Mouse (Mus musculus) kidney, adult 2 months (tissue): ENCODE measurements around the gene Zbtb5. TPM values are rescaled to one million over a fixed set of nuclear protein-coding genes. Genes with fewer than 3 reads are reported as not detected.
A peak's percentile ranks its signal among the peaks of the same experiment; 100 is the strongest.
"Not testable (repeated sequence)": the region's sequence is repeated elsewhere in the genome, so short reads cannot be mapped to it uniquely, and the experiment has no call there.

ENCODE experiments used
- DNase-seq: peaks from one replicate; pipeline ENCODE4 v3.0.0; 2021
- H3K27ac ChIP-seq: fragments of 200-500 bp; 2 replicates; pipeline ENCODE4 v1.5.1; 2012; ENCODE audit warnings: low read depth, low read length, control low read depth, inconsistent platforms; ENCODE audit not compliant: insufficient read depth
- H3K27me3 ChIP-seq: fragments of 200-500 bp; replicated peaks from 2 replicates; pipeline ENCODE4 v1.6.1; 2012; ENCODE audit warnings: mild to moderate bottlenecking, moderate library complexity, low read length, inconsistent platforms; ENCODE audit not compliant: control insufficient read depth, insufficient read depth
- H3K36me3 ChIP-seq: fragments of 200-500 bp; 2 replicates; pipeline ENCODE4 v1.6.1; 2012; ENCODE audit warnings: mild to moderate bottlenecking, moderate library complexity, low read length, inconsistent platforms; ENCODE audit not compliant: control insufficient read depth, insufficient read depth
- H3K4me1 ChIP-seq: fragments of 200-500 bp; 2 replicates; pipeline ENCODE4 v1.6.1; 2011; ENCODE audit warnings: low read length; ENCODE audit not compliant: control insufficient read depth, insufficient read depth
- H3K4me3 ChIP-seq: fragments of 200-500 bp; 2 replicates; pipeline ENCODE4 v1.5.1; 2011; ENCODE audit warnings: mild to moderate bottlenecking, low read depth, low read length, control low read depth; ENCODE audit not compliant: insufficient read depth
- CTCF ChIP-seq: fragments of 200-500 bp; conservative IDR thresholded peaks from 2 replicates; pipeline ENCODE4 v1.5.1; 2011; ENCODE audit warnings: low read depth, mild to moderate bottlenecking, control low read depth, low read length, moderate library complexity, mixed read lengths; ENCODE audit not compliant: insufficient read depth, insufficient read length
- POLR2A ChIP-seq: fragments of 200-500 bp; IDR thresholded peaks from one replicate; pipeline ENCODE4 v1.6.1; 2011; ENCODE audit warnings: low read depth, low read length, control low read depth
- whole genome bisulfite sequencing: fragments of 180-500 bp; shearing (Covaris S2); methylation state at CpG from one replicate; pipeline ENCODE4 v1.1.7; 2018; 5-methylcytosine and 5-hydroxymethylcytosine counted together
- polyA plus RNA-seq: library from polyadenylated mRNA; depleted of rRNA; stranded (reverse); fragments of >200 nt; gene quantifications from 2 replicates; pipeline ENCODE4 v1.2.3, GENCODE M21; 2012; rRNA removed

The Zbtb5 gene
- polyA plus RNA-seq: 11.8 and 12.8 TPM in 2 replicates

DNA sequence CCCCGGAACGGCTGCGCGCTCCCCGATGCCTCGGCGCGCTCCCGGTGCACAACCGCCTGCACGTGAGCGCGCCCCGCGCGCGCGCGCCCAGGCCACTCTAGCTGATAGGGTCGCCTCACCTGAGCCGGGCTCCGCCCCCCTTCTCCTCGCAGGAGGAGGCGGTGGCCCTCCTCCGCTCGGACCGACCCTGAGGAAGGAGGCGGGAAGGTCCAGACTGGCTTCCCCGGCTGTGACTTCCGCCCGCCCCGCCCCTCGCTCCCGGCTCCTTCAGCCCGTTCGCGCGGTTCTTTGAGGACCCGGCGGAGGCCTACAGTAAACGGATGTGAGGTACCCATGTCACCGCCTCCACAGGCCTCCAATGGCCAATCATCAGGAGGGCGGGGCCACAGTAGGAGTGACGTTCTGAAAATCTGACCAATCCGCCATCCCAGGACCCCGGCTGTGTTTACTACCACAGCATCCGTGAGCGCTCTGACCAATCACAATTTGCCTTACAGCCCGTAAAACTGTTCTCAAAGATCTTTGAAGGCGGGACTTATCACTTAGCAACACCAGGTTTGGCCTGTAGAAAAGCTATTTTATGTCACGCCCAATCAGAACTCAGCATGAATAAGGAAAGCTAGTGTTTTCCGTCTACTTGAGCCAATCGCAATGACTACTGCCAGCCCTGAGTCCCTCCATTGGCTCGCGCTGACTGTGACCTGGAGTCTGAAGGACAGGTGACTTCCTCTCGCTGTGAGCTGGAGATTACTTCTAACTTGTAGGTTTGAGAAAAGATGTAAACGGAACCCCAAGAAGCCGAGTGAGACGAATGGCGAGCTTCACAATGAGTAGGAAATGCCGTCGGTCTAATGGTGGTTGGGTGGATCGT, at the start of gene Zbtb5:
Gene Zbtb5 (minus strand): TSS at position 308 of the 871 bp plus-strand sequence.
- WGBS: under 1% methylated on average over 61 of the region's 63 CpGs
- TF ChIP-seq CTCF (no peak), POLR2A (peak; percentile 10)

DNA sequence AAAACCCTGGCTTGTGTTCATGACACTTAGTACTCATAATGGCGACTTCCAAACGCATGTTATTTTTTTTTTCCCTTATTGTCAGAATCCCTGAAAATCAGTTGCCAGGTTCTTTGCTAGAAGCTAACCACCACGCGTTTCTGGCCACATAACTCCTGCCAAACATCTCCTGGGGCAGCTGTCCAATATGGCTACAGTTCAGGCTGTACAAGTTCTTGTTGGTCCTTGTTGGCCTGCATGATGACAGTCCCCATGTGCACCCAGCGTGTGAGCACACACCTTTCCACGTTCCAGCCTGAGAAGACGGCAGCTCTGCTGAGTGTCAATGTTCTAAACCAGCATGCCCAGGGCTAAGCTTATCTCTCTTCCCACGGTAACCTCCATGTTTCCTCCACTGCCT, 43.2 kb upstream of the Zbtb5 start:
- Histone ChIP-seq H3K27ac (no peak overlapping the region), H3K4me3 (no peak overlapping the region), H3K36me3 (no peaks in the 10 kb centered on the region), H3K4me1 (no peaks in the 10 kb centered on the region), H3K27me3 (no peaks in the 10 kb centered on the region)
- WGBS: 79% methylated on average over 8 of the region's 8 CpGs
- no peak for DNase-seq
- no peak for TF ChIP-seq CTCF
- TF ChIP-seq POLR2A: no peak

More for the DNA sequence above, at the start of gene Zbtb5:
- peak within 1 kb of the TSS; percentile 96 for H3K27ac ChIP-seq
- DNase-seq: peak; percentile 100
- no peaks in the 10 kb centered on the region for H3K27me3 ChIP-seq
- peak within 1 kb of the TSS; percentile 96 for H3K4me3 ChIP-seq
- H3K4me1 ChIP-seq: peaks cover 7% of the 10 kb centered on the region; the same call in 1 of the 2 replicates
- no peaks in the 10 kb centered on the region for H3K36me3 ChIP-seq

DNA sequence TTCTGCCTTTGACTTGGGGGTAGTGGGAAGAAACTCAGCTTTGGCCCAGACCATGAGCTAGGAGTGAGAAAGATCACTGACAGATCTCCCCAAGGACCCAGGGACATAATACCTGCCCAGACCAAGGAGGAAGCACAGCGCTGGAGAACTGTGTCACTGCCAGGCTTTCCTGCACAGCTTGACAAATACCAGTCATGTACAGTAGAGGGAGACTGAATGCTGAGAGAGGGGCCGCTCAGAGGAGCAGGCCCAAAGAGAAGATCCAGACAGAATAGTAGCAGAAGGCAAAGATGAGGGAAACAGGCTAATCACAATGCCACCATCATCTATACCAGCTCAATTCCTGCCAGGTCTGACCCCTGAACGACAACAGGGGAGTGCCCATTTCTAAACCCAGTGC, 42.6 kb upstream of the Zbtb5 start:
- WGBS: 30% methylated on average over 3 of the region's 3 CpGs
- peak; percentile 47 for DNase-seq

DNA sequence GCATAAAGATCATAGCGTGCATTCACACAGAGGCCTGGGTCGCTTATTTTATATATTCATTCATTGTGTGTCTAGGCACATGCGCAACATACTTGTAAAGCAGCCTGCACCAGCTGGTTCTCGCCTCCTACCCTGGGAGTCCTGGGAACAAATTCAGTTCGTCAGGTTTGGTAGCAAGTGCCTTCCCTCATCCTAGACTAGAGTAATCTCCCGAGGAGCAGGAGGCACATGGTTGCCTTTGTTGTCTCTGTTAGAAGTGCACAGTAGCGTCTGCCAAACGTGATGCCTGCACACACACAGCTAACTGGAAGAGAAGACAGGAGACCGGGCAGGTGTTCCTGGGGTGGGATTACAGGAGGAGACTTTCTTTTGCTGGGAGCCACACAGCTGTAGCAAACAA, 35.7 kb upstream of the Zbtb5 start:
- Histone ChIP-seq H3K4me1 (no peaks in the 10 kb centered on the region), H3K4me3 (no peak overlapping the region), H3K36me3 (no peaks in the 10 kb centered on the region), H3K27ac (no peak overlapping the region), H3K27me3 (no peaks in the 10 kb centered on the region)
- no peak for TF ChIP-seq POLR2A
- no peak for TF ChIP-seq CTCF
- WGBS: 80% methylated on average over 9 of the region's 9 CpGs
- DNase-seq: no peak

More for the DNA sequence above, 42.6 kb upstream of the Zbtb5 start:
- Histone ChIP-seq H3K4me3 (no peak overlapping the region), H3K27ac (no peak overlapping the region), H3K27me3 (no peaks in the 10 kb centered on the region), H3K4me1 (no peaks in the 10 kb centered on the region), H3K36me3 (no peaks in the 10 kb centered on the region)
- TF ChIP-seq CTCF (no peak; the same call in 1 of the 2 replicates), POLR2A (no peak)

DNA sequence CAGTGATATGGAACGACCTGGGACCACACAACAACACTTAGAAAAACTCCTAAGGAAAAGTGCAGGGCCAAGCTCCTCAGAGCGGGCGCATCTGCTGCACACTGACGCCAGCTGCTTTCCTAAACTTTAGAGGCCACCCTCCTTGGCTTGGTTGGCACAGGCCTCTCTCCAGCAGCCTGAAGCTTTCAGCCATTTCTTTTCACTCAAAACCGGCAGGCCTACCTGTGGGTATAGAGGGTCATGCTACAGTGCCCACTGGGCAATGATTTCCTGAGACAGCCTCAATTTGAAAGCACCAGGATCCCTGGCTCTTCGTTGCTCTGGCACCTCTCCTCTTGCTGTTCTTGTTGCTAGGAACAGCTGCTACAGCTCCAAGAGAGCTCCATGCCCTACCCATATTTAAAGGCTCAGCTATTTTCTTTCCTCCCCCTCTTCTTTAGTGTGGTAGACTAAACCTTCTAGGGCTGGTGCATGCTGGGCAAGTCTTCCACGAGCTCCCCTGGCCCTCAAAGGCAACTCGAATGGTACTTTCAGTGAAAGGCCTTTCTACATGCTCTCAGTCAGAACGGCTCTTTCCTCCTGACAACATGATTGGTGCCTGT, 35.2 kb upstream of the Zbtb5 start:
- Histone ChIP-seq H3K4me1 (no peaks in the 10 kb centered on the region), H3K27ac (no peak overlapping the region), H3K27me3 (no peaks in the 10 kb centered on the region), H3K36me3 (no peaks in the 10 kb centered on the region), H3K4me3 (no peak overlapping the region)
- TF ChIP-seq POLR2A (no peak), CTCF (no peak)
- DNase-seq: no peak
- WGBS: 66% methylated on average over 9 of the region's 9 CpGs

DNA sequence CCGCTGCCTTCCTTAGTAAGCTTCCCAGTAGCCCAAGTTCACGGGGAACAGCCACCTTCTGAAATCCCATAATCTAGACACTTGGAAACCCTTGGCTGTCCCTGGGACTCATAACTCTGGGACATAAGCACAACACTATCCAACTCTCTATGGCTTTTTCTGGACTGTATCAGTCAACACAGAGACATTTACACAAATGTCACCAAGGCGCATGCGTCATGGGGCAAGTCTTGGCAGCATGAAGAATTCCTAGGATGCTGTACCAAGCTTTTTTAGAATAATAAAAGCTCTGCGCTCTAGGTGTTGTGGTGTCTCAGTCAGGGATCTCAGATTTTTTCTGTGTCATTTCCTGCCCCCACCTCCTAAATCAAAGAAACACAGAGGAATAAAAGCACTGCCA, 34.5 kb upstream of the Zbtb5 start:
- H3K4me3 ChIP-seq: no peak overlapping the region
- WGBS: 94% methylated on average over 5 of the region's 5 CpGs
- H3K4me1 ChIP-seq: no peaks in the 10 kb centered on the region
- H3K36me3 ChIP-seq: no peaks in the 10 kb centered on the region
- TF ChIP-seq POLR2A (no peak), CTCF (no peak)
- H3K27me3 ChIP-seq: no peaks in the 10 kb centered on the region
- DNase-seq: no peak
- no peak overlapping the region for H3K27ac ChIP-seq

DNA sequence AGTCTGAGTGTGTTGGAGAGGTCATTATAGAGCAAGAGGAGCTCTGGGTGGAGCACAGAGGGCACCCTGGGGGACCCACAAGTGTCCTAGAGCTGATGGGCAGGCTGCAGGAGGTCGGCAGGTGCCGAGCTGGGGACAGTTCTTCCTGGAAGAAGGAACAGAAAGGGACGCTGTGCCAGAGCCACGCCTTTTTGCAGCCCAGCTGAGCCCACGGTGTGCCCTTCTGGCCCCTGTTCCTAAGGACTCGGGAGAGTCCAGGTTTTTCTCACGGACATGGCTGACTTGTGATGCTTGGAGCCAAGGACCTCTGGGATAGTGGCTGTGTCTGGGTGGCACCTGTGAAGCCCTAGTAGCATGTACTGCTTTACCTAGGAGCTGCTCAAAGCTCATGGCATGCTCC, 28.6 kb upstream of the Zbtb5 start:
- Histone ChIP-seq H3K4me3 (no peak overlapping the region), H3K27me3 (no peaks in the 10 kb centered on the region), H3K27ac (no peak overlapping the region), H3K36me3 (no peaks in the 10 kb centered on the region), H3K4me1 (peaks cover 14% of the 10 kb centered on the region; the same call in 1 of the 2 replicates)
- WGBS: 57% methylated on average over 7 of the region's 7 CpGs
- TF ChIP-seq CTCF: no peak
- TF ChIP-seq POLR2A: no peak
- DNase-seq: peak; percentile 87

DNA sequence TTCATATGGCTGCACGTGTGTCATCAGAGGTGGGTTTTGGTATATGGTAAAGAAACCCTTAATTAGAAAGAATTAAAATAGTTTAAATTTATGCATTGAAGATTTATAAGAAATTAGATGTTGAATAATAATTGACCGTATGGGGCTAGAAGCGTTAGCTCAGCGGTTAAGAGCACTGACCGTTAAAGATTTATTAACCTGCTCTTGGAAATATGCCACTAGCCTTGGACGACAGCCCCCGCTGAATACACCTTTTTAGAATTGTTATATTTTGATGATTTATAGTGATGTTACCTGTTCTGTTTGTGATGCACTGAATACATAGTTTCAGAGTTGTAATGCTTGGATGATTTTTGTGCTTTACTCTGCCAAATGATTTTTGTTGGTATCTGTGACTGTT, 27.3 kb upstream of the Zbtb5 start:
- peak; percentile 73 for DNase-seq
- not testable (repeated sequence) for H3K4me3 ChIP-seq, H3K27me3 ChIP-seq, H3K27ac ChIP-seq, H3K36me3 ChIP-seq
- peaks cover 21% of the 10 kb centered on the region for H3K4me1 ChIP-seq
- 49% methylated on average over 7 of the region's 7 CpGs for WGBS
